Mouse (Mus musculus): ENCODE results near the gene Ttbk1. TPM values are rescaled to one million over a fixed set of nuclear protein-coding genes. Genes with fewer than 3 reads are reported as not detected.

Gene Ttbk1
- total RNA-seq, 2 experiments from 2014 or later: 0.20 to 0.34 TPM

DNA sequence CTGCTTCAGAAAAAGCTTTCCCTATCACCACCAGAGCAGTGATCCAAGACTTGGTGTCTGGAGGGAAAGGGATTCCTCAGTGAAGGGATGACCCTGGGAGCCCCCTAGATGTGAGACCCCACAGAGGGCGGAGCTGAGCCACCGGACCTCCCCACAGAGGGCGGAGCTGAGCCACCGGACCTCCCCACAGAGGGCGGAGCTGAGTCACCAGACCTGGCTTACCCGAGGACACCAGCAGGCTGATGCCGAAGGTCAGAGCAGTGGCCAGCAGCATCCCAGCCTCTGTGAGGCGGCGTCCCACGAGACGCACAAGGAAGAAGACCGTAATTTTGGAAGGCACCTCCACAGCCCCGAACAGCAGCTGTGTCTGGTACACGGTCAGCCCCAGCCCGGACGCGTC, 53.8 kb downstream of the Ttbk1 start:
- DNase-seq (ENCODE audit: low spot score): no peak
- intact Hi-C loops (cut with DNase I): no loop called here

- no peak for DNase-seq (ENCODE audit: low spot score)
- intact Hi-C loops (cut with DNase I): no loop called here
Measured at GRCm38 (mm10) chr17:46428761-46429414, 58.6 kb downstream of the Ttbk1 start, which contains the start of gene Crip3. Crip3 (plus strand) TSS chr17:46428926.

- intact Hi-C loops (cut with DNase I): no loop called here
Measured at GRCm38 (mm10) chr17:46426496-46426895, 61.0 kb downstream of the Ttbk1 start.

GRCm38 (mm10) chr17:46419717-46420116, 67.8 kb downstream of the Ttbk1 start:
- DNase-seq (ENCODE audit: low spot score): no peak
- intact Hi-C loops (cut with DNase I): no loop called here

More at GRCm38 (mm10) chr17:46426496-46426895, 61.0 kb downstream of the Ttbk1 start:
- peak; percentile 16 for DNase-seq (ENCODE audit: low spot score)

GRCm38 (mm10) chr17:46418628-46419027, 68.8 kb downstream of the Ttbk1 start:
- DNase-seq (ENCODE audit: low spot score): no peak
- intact Hi-C loops (cut with DNase I): no loop called here

- intact Hi-C loops (cut with DNase I): no loop called here
- no peak for DNase-seq (ENCODE audit: low spot score)
Measured at GRCm38 (mm10) chr17:46408478-46408877, 79.0 kb downstream of the Ttbk1 start.

DNA sequence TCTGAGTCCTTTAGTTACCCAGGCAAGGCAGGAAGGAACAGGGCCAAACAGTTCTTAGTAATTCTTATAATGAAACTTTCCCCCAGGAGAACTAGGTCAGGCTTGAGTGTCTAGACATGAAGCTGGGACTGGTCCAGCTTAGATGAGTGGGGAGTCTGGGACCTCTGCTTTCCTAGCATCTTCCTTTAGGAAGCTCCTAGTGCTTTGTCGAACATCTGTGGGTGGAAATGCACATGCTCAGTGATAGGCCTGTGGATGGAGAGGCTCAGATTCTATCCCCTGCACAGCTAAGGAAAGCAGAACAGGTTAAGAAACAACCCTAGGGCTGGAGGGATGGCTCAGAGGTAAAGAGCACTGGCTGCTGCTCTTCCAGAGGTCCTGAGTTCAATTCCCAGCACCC, 92.8 kb downstream of the Ttbk1 start:
- no peak for DNase-seq (ENCODE audit: low spot score)
- intact Hi-C loops (cut with DNase I): no loop called here

DNA sequence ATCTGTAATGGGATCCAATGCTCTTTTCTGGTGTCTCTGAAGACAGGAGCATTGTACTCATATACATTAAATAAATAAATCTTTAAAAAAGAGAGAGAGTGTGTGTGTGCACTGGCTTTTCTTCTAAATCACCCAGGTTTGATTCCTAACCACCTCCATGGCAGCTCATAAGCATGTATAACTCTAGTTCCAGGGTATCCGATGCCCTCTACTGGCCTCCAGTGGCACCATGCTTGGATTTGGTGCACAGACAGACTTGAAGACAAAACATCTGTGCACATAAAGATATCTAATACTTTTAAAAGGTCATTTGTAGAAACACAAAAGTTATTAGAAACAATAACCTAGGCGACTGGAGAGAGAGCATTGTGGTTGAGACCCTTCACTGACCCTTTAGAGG, 94.5 kb downstream of the Ttbk1 start:
- no peak for DNase-seq (ENCODE audit: low spot score)
- intact Hi-C loops (cut with DNase I): no loop called here

Other genes with a start within 250 kb of the Ttbk1 start
- gene Polr1c, start 239.6 kb downstream of the Ttbk1 start, total RNA-seq (2021): 10 to 100 TPM; 20.9 to 26.1 TPM
- 10 to 100 TPM; 81.8 to 82.6 TPM for gene Yipf3, start 239.6 kb downstream of the Ttbk1 start, total RNA-seq (2021)
- under 1 TPM; 0.20 to 0.26 TPM for gene Lrrc73, start 234.1 kb downstream of the Ttbk1 start, total RNA-seq (2021)
- 10 to 100 TPM; 37.1 to 40.5 TPM for gene Tjap1, start 204.6 kb downstream of the Ttbk1 start, total RNA-seq (2021)
- gene Dlk2, start 190.3 kb downstream of the Ttbk1 start, total RNA-seq (2021): under 1 TPM; 0.39 to 0.49 TPM
- 1 to 10 TPM; 4.2 to 4.6 TPM for gene Abcc10, start 159.3 kb downstream of the Ttbk1 start, total RNA-seq (2021)
- 10 to 100 TPM; 16.5 to 18.8 TPM for gene Zfp318, start 103.9 kb downstream of the Ttbk1 start, total RNA-seq (2021)
- gene Crip3, start 58.7 kb downstream of the Ttbk1 start, total RNA-seq (2021): under 1 TPM in 1 of 2 experiments, not detected in 1; 0.62 TPM
- gene Slc22a7, start 49.2 kb downstream of the Ttbk1 start, total RNA-seq (2021): not detected
- 1 to 10 TPM; 1.1 to 2.4 TPM for gene Dnph1, start 9.0 kb upstream of the Ttbk1 start, total RNA-seq (2021)
- 10 to 100 TPM; 19.4 to 19.5 TPM for gene Cul9, start 58.7 kb upstream of the Ttbk1 start, total RNA-seq (2021)
- gene Srf, start 68.5 kb upstream of the Ttbk1 start, total RNA-seq (2021): 10 to 100 TPM; 98.7 to 99.3 TPM
- 1 to 10 TPM; 3.3 to 4.1 TPM for gene Ptk7, start 141.8 kb upstream of the Ttbk1 start, total RNA-seq (2021)
- gene Klc4, start 158.3 kb upstream of the Ttbk1 start, total RNA-seq (2021): 10 to 100 TPM; 26.3 to 27.1 TPM
- gene Mrpl2, start 158.6 kb upstream of the Ttbk1 start, total RNA-seq (2021): 100 to 1,000 TPM; 125 to 132 TPM
- gene Cul7, start 162.7 kb upstream of the Ttbk1 start, total RNA-seq (2021): 10 to 100 TPM; 21.3 to 23.0 TPM
- 10 to 100 TPM in 1 of 2 experiments, 1 to 10 TPM in 1; 9.9 to 10.8 TPM for gene Rrp36, start 186.7 kb upstream of the Ttbk1 start, total RNA-seq (2021)
- 10 to 100 TPM; 48.6 to 53.8 TPM for gene Mea1, start 191.1 kb upstream of the Ttbk1 start, total RNA-seq (2021)
- gene Klhdc3, start 193.2 kb upstream of the Ttbk1 start, total RNA-seq (2021): 100 to 1,000 TPM in 1 of 2 experiments, 10 to 100 TPM in 1; 95.5 to 107 TPM
- 10 to 100 TPM; 33.2 to 34.9 TPM for gene Ppp2r5d, start 217.4 kb upstream of the Ttbk1 start, total RNA-seq (2021)
- gene Pex6, start 223.8 kb upstream of the Ttbk1 start, total RNA-seq (2021): 10 to 100 TPM; 29.9 to 32.2 TPM
- 1 to 10 TPM in 1 of 2 experiments, under 1 TPM in 1; 0.92 to 2.3 TPM for gene Gnmt, start 241.5 kb upstream of the Ttbk1 start, total RNA-seq (2021)